Mouse (Mus musculus): ENCODE data around the gene Crybb3. TPM values are rescaled to one million over a fixed set of nuclear protein-coding genes. Genes with fewer than 3 reads are reported as not detected.

The Crybb3 gene
- polyA plus RNA-seq, 1 experiment from 2014 or later = 0.47 TPM

DNA sequence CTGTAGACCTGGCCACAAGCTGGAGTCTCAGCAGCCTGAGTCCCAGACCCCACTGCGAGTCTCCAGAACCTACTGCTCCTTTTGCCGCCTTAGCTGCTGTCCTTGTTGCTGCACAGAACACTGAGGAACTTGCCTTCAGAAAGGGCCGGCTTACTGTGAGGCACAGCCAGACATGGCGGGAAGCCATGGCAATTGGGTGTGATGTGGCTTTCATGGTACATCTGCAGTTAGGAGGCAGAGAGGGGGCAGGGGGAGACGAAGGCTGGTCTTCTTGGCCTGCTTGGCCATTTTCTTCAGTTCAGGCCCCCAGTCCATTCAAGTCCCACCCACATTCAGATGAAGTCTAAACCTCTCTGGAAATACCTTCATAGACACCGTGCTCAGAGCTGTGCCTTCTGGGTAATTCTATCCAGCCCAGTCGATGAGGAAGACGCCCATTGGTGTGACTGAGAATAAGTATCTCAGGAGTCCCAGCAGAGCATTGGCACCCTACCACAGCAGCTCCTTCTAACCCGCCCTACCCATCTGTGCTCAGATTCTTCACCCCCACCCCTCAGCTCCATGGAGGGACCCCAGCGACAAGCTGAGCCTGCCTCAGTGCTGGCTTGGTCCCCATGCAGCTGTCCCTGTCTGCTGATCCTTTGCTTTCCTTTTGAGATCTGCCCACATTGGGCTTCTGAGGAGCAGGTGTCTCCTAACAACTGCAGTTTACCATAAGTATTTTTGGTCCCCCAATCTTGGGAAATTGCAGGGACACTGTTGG, 35.7 kb downstream of the Crybb3 start:
- WGBS = 87% methylated on average over 10 of the region's 10 CpGs
- ATAC-seq (ENCODE audit: low FRiP score, low TSS enrichment) = no peak
- no peak overlapping the region for H3K9ac ChIP-seq (ENCODE audit: low read depth, low read length)

DNA sequence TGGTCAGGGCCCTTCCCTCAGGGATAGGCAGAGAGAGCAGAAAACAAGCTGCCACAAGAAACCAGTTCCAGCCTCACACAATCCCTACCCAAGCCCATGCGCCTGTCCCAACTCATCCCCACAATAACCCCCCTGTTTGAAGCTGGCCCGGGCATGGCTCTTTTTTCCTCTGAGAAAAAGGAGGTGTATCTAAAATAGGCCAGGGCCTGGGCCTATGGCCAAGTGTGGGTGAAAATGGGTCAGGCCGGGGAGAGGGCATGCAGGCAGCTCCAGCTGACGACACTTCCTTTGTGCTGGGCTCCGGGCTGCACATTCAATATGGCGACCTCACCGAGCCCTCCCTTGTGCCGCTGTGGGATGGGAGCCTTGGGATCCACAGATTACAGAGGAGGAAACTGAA, 37.9 kb downstream of the Crybb3 start:
- H3K9ac ChIP-seq (ENCODE audit: low read depth, low read length) = no peak overlapping the region
- no peak for ATAC-seq (ENCODE audit: low FRiP score, low TSS enrichment)
- no peaks in the 10 kb centered on the region for H3K36me3 ChIP-seq (ENCODE audit: control insufficient read depth, insufficient read depth, low read length)
- H3K27ac ChIP-seq (ENCODE audit: low read depth, low read length) = no peak overlapping the region
- H3K4me1 ChIP-seq (ENCODE audit: control insufficient read depth, insufficient read depth, low read length) = peaks cover 13% of the 10 kb centered on the region
- no peaks in the 10 kb centered on the region for H3K27me3 ChIP-seq (ENCODE audit: control insufficient read depth, insufficient read depth, low read length)
- no peak overlapping the region for H3K4me2 ChIP-seq (replicated peaks; ENCODE audit: low read depth, low read length)
- no peak overlapping the region for H3K4me3 ChIP-seq (ENCODE audit: low read length)
- H3K9me3 ChIP-seq (ENCODE audit: control insufficient read depth, low read length) = no peaks in the 10 kb centered on the region
- WGBS = 81% methylated on average over 8 of the region's 8 CpGs

More for the DNA sequence above, 35.7 kb downstream of the Crybb3 start:
- no peak overlapping the region for H3K4me2 ChIP-seq (replicated peaks; ENCODE audit: low read depth, low read length)
- no peaks in the 10 kb centered on the region for H3K27me3 ChIP-seq (ENCODE audit: control insufficient read depth, insufficient read depth, low read length)
- no peak overlapping the region for H3K4me3 ChIP-seq (ENCODE audit: low read length)
- H3K36me3 ChIP-seq (ENCODE audit: control insufficient read depth, insufficient read depth, low read length) = no peaks in the 10 kb centered on the region
- H3K9me3 ChIP-seq (ENCODE audit: control insufficient read depth, low read length) = no peaks in the 10 kb centered on the region
- no peak overlapping the region for H3K27ac ChIP-seq (ENCODE audit: low read depth, low read length)
- peaks cover 9% of the 10 kb centered on the region for H3K4me1 ChIP-seq (ENCODE audit: control insufficient read depth, insufficient read depth, low read length)

DNA sequence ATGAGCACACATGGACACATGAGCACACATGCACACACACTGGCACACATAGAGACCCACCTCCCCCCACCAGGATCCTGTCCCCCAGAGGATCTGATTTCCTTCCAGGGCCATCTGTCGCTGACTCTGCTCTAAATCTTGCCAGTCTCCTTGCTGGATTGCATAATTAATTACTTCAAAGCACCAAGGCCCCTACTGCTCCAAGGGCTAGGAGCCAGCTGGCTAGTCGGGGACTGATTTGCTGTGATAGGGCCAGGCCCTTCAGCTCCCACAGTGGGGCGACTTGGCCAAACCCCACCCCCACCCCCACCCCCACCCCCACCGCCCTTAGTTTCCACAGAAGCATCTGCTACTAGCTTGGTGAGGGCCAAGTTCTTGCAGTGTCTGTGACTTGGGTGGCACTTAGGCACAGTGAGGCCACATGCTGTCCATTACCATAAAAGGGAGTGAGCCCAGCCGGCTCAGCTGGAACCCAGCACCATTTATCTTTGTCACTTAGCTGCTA, 39.8 kb downstream of the Crybb3 start:
- 4% methylated on average over 5 of the region's 5 CpGs for WGBS
- H3K27me3 ChIP-seq (ENCODE audit: control insufficient read depth, insufficient read depth, low read length) = no peaks in the 10 kb centered on the region
- H3K4me3 ChIP-seq (ENCODE audit: low read length) = no peak overlapping the region
- H3K9ac ChIP-seq (ENCODE audit: low read depth, low read length) = no peak overlapping the region
- peak; percentile 89 for ATAC-seq (ENCODE audit: low FRiP score, low TSS enrichment)
- H3K4me2 ChIP-seq (replicated peaks; ENCODE audit: low read depth, low read length) = no peak overlapping the region
- H3K9me3 ChIP-seq (ENCODE audit: control insufficient read depth, low read length) = no peaks in the 10 kb centered on the region
- no peaks in the 10 kb centered on the region for H3K36me3 ChIP-seq (ENCODE audit: control insufficient read depth, insufficient read depth, low read length)
- peak overlapping the region; percentile 14; the same call in 1 of the 2 replicates for H3K27ac ChIP-seq (ENCODE audit: low read depth, low read length)
- peaks cover 13% of the 10 kb centered on the region for H3K4me1 ChIP-seq (ENCODE audit: control insufficient read depth, insufficient read depth, low read length)

DNA sequence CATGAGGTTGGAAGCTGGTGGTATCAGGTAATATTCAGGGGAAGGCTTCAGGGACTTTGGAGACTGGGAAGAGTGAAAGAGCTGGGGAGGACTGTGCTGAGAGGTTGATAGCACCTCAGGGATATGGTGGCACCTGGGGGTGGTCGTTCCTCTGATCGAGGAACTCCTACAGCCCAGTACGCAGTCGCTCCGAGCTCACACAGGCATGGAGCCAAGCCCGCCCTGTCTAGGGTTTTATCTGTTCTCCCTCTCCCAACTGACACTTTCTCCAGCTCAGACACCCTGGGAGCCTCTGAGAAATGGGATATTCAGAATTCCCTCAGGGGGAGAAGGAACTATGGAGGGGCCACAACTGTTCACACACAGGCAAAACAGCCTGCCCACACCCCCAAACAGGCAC, 40.6 kb downstream of the Crybb3 start:
- Histone ChIP-seq H3K4me2 (replicated peaks; ENCODE audit: low read depth, low read length) (no peak overlapping the region), H3K4me3 (ENCODE audit: low read length) (no peak overlapping the region), H3K27me3 (ENCODE audit: control insufficient read depth, insufficient read depth, low read length) (no peaks in the 10 kb centered on the region), H3K4me1 (ENCODE audit: control insufficient read depth, insufficient read depth, low read length) (peaks cover 13% of the 10 kb centered on the region), H3K9ac (ENCODE audit: low read depth, low read length) (no peak overlapping the region), H3K36me3 (ENCODE audit: control insufficient read depth, insufficient read depth, low read length) (no peaks in the 10 kb centered on the region), H3K9me3 (ENCODE audit: control insufficient read depth, low read length) (no peaks in the 10 kb centered on the region), H3K27ac (ENCODE audit: low read depth, low read length) (peak overlapping the region; percentile 14; the same call in 1 of the 2 replicates)
- 53% methylated on average over 6 of the region's 6 CpGs for WGBS
- no peak for ATAC-seq (ENCODE audit: low FRiP score, low TSS enrichment)

DNA sequence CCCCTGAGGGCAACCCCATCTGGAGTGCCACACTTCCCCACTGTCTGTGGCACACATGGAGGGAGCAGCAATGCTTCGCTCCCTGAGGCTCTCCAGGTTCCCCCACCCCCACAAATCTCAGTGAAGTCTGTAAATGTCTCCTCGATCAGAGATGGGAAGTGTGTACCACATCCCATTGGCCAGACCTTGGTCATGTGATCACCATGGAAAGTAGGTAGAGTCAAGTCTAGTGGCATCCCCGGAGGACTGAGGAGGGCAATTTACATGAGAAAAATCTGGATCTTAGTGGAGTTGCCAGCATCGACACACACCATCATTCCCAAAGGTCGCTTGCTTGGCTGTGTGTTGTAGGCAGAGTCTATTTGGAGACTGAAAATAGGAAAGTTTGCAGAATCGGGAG, 42.8 kb downstream of the Crybb3 start:
- Histone ChIP-seq H3K4me2 (replicated peaks; ENCODE audit: low read depth, low read length) (no peak overlapping the region), H3K36me3 (ENCODE audit: control insufficient read depth, insufficient read depth, low read length) (no peaks in the 10 kb centered on the region), H3K4me1 (ENCODE audit: control insufficient read depth, insufficient read depth, low read length) (peaks cover 22% of the 10 kb centered on the region), H3K27me3 (ENCODE audit: control insufficient read depth, insufficient read depth, low read length) (no peaks in the 10 kb centered on the region), H3K27ac (ENCODE audit: low read depth, low read length) (no peak overlapping the region), H3K9me3 (ENCODE audit: control insufficient read depth, low read length) (no peaks in the 10 kb centered on the region), H3K9ac (ENCODE audit: low read depth, low read length) (no peak overlapping the region), H3K4me3 (ENCODE audit: low read length) (no peak overlapping the region)
- 90% methylated on average over 6 of the region's 6 CpGs for WGBS
- no peak for ATAC-seq (ENCODE audit: low FRiP score, low TSS enrichment)

DNA sequence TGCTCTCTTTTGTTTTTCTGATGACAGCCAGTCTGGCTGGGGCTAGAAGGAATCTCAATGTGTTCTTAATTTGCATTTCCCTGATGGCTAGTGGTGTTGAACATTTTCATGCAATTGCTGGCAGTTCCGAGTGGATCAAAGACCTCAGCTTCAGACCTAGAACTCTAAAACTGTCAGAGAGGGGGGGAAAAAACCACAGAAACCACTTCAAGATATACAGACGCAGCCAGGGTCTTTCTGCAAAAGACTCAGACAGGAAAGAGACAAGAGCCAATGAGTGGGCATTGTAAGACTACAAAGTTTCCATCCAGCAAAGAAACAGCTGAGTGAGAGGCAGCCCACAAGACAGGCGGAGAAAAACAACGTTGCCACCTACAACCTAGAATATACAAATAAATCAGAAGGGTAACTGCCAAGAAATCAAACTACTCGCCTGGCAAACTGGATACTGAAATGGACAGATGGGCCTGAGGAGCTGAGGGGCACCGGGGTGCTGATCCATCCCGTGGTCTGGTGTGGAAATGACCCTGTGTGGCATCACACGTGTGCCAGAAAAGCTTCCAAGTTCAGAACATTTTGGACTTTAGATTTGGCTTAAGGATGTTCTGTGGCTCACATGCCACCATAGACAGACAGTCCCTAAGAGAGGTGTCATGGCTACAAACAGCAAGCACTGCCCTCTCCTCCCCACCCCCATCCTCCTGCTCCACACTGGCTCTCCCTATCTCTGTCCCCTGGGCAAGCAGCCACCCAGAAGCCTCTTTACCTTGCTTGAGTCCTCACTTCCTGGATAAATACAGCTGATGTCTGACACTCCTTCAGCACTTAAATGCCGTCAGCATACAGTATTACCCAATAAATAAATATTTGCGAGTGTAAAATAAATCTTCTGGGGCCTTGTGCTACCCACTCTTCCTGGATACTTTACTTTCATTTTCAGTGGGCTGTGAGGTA, 46.0 kb downstream of the Crybb3 start:
- Histone ChIP-seq H3K9ac (ENCODE audit: low read depth, low read length) (no peak overlapping the region), H3K27ac (ENCODE audit: low read depth, low read length) (no peak overlapping the region), H3K4me1 (ENCODE audit: control insufficient read depth, insufficient read depth, low read length) (peaks cover 10% of the 10 kb centered on the region), H3K4me2 (replicated peaks; ENCODE audit: low read depth, low read length) (no peak overlapping the region), H3K27me3 (ENCODE audit: control insufficient read depth, insufficient read depth, low read length) (no peaks in the 10 kb centered on the region), H3K4me3 (ENCODE audit: low read length) (no peak overlapping the region), H3K36me3 (ENCODE audit: control insufficient read depth, insufficient read depth, low read length) (no peaks in the 10 kb centered on the region), H3K9me3 (ENCODE audit: control insufficient read depth, low read length) (no peaks in the 10 kb centered on the region)
- 49% methylated on average over 10 of the region's 10 CpGs for WGBS
- ATAC-seq (ENCODE audit: low FRiP score, low TSS enrichment) = no peak

DNA sequence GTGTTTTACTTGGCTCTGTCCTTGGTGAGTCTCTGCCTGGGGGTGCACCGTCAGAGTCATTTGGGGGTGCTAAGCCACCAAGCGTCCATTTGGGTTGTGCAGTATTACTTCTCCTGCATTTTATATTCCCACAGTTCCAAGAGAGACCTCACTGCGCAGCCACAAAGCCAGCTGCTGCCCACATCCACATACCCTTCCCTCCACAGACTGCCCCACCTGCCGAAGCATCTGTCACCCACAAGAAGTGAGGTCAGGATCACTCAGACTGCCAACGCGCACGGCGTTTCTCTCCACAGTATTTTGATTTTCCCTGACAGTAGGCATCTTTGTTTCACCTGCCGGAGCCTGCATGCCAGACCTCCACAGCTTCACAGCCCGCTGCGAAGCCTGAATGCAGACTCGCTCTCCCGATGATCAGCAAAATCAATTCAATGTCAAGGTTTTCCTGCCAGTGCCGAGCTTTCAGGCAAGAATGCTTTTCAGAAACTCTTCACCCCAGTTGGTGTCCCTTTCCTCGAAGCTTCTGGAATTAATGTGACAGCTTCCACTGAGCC, 50.1 kb downstream of the Crybb3 start:
- H3K9ac ChIP-seq (ENCODE audit: low read depth, low read length) = no peak overlapping the region
- H3K27ac ChIP-seq (ENCODE audit: low read depth, low read length) = no peak overlapping the region
- H3K36me3 ChIP-seq (ENCODE audit: control insufficient read depth, insufficient read depth, low read length) = no peaks in the 10 kb centered on the region
- no peaks in the 10 kb centered on the region for H3K9me3 ChIP-seq (ENCODE audit: control insufficient read depth, low read length)
- no peak overlapping the region for H3K4me3 ChIP-seq (ENCODE audit: low read length)
- H3K4me2 ChIP-seq (replicated peaks; ENCODE audit: low read depth, low read length) = no peak overlapping the region
- no peak for ATAC-seq (ENCODE audit: low FRiP score, low TSS enrichment)
- peaks cover 9% of the 10 kb centered on the region for H3K4me1 ChIP-seq (ENCODE audit: control insufficient read depth, insufficient read depth, low read length)
- no peaks in the 10 kb centered on the region for H3K27me3 ChIP-seq (ENCODE audit: control insufficient read depth, insufficient read depth, low read length)
- 73% methylated on average over 15 of the region's 15 CpGs for WGBS

DNA sequence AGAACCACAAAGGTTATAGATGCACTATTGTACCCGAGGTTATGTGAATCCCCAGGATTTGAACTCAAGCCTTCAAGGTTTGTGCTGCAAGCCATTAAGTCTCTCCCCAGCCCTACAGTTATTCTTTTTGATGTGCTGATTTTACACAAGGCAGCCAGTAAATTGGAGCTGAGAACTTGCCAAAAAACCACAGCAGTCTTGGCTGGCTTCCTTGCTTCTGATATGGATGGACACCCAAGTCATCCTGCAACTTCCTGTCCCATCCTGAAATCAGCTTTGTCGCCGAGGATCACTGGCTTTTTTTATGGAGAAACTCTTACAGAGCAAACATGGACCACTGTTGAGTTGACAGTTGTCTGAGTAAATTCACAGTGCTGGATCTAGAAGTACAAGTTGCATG, 51.3 kb downstream of the Crybb3 start:
- Histone ChIP-seq H3K36me3 (ENCODE audit: control insufficient read depth, insufficient read depth, low read length) (no peaks in the 10 kb centered on the region), H3K4me2 (replicated peaks; ENCODE audit: low read depth, low read length) (no peak overlapping the region), H3K9ac (ENCODE audit: low read depth, low read length) (no peak overlapping the region), H3K4me1 (ENCODE audit: control insufficient read depth, insufficient read depth, low read length) (peaks cover 4% of the 10 kb centered on the region; the same call in 1 of the 2 replicates), H3K9me3 (ENCODE audit: control insufficient read depth, low read length) (no peaks in the 10 kb centered on the region), H3K27me3 (ENCODE audit: control insufficient read depth, insufficient read depth, low read length) (no peaks in the 10 kb centered on the region), H3K4me3 (ENCODE audit: low read length) (no peak overlapping the region), H3K27ac (ENCODE audit: low read depth, low read length) (no peak overlapping the region)
- WGBS = 65% methylated on average over 3 of the region's 3 CpGs
- no peak for ATAC-seq (ENCODE audit: low FRiP score, low TSS enrichment)
